Mouse (Mus musculus) neural tube, embryonic 14.5 days (tissue): Measurements from ENCODE around the gene Appbp2. TPM values are rescaled to one million over a fixed set of nuclear protein-coding genes. Genes with fewer than 3 reads are reported as not detected.

Source experiments
- ATAC-seq: fragments of 200-750 bp; cut with Nextera tagmentation; 2 replicates; pipeline ENCODE4 v1.8.0; 2017; ENCODE audit warnings: low read depth, mild to moderate bottlenecking, moderate TSS enrichment, moderate library complexity
- H3K27ac ChIP-seq: fragments of 300-500 bp; sonication (generic); 2 replicates; pipeline ENCODE4 v1.5.1; 2014; ENCODE audit warnings: low read depth, mild to moderate bottlenecking, control low read depth, low read length, moderate library complexity, mixed read lengths
- H3K27me3 ChIP-seq: fragments of 300-500 bp; sonication (generic); 2 replicates; pipeline ENCODE4 v1.6.1; 2014; ENCODE audit warnings: low read length; ENCODE audit not compliant: control insufficient read depth, insufficient read depth
- H3K36me3 ChIP-seq: fragments of 300-500 bp; sonication (generic); 2 replicates; pipeline ENCODE4 v1.6.1; 2014; ENCODE audit warnings: low read length, mixed read lengths; ENCODE audit not compliant: control insufficient read depth, insufficient read depth
- H3K4me1 ChIP-seq: fragments of 300-500 bp; sonication (generic); 2 replicates; pipeline ENCODE4 v1.6.1; 2014; ENCODE audit warnings: low read length; ENCODE audit not compliant: control insufficient read depth, insufficient read depth
- H3K4me2 ChIP-seq: fragments of 300-500 bp; sonication (generic); 2 replicates; pipeline ENCODE4 v1.6.1; 2014; ENCODE audit warnings: mild to moderate bottlenecking, low read depth, low read length, control low read depth
- H3K4me3 ChIP-seq: fragments of 300-500 bp; sonication (generic); 2 replicates; pipeline ENCODE4 v1.5.1; 2014; ENCODE audit warnings: low read depth, low read length, control low read depth, mixed read lengths
- H3K9ac ChIP-seq: fragments of 300-500 bp; sonication (generic); replicated peaks from 2 replicates; pipeline ENCODE4 v1.6.1; 2014; ENCODE audit warnings: low read depth, mild to moderate bottlenecking, control low read depth, low read length, mixed read lengths
- H3K9me3 ChIP-seq: fragments of 300-500 bp; sonication (generic); 2 replicates; pipeline ENCODE4 v1.6.1; 2016; ENCODE audit warnings: low read length; ENCODE audit not compliant: control insufficient read depth
- WGBS: fragments of 180-500 bp; shearing (Covaris S2); extraction: QIAGEN DNeasy Blood & Tissue Kit; methylation state at CpG from one replicate; pipeline ENCODE4 v1.1.7; 2014; 5-methylcytosine and 5-hydroxymethylcytosine counted together
- polyA plus RNA-seq: library from polyadenylated mRNA; unstranded; fragments of >200 nt; fragmentation: Nextera tagmentation; extraction: Ambion mirVana; gene quantifications from 2 replicates; pipeline ENCODE4 v1.2.1, GENCODE M21; 2014

Gene Appbp2
- polyA plus RNA-seq: 61.0 and 63.7 TPM in 2 replicates

GRCm38 (mm10) chr11:85234990-85235841 is at the start of gene Appbp2:
Gene Appbp2, minus strand, starts transcription at chr11:85235130.
- Histone ChIP-seq H3K27me3 (no peaks in the 10 kb centered on the region), H3K4me3 (peak within 1 kb of the TSS; percentile 97), H3K4me1 (peaks cover 16% of the 10 kb centered on the region), H3K9me3 (no peaks in the 10 kb centered on the region), H3K4me2 (peak within 1 kb of the TSS; percentile 71), H3K36me3 (no peaks in the 10 kb centered on the region; the same call in 1 of the 2 replicates), H3K9ac (peak within 1 kb of the TSS; percentile 98), H3K27ac (peak within 1 kb of the TSS; percentile 98)
- whole genome bisulfite sequencing: 7% methylated on average over 48 of the region's 48 CpGs
- ATAC-seq: peak; percentile 97

DNA sequence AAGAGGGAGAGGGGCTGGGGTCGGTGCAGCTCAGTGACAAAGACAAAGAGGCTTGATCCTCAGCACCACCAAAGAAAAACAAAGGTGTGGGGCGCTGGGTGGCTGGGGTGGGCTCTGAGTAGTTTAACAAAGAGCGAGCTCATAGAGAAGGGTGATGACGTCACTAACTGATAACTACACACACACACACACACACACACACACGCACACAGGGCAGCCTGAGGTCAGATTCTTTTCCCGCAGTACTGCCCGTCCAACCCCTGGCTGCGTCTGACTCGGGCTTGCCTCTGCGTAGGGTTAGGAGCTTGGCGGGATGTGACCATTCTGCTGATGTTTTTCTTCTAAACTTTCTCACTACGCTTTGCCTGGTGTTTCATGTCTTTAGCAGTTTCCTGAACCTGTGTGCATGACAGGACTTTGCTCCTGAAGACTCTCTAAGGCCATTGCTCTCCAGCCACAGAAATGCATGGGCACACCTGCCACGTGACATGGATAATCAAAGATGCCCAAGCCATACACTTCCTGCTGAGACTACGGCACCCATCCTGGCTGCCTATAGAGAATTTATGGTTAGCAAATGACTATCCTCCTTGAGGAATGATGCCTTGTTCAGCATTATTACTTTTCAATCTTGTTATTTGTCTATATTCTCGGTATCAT is 46.4 kb upstream of the Appbp2 start:
- ATAC-seq: no peak
- Histone ChIP-seq H3K4me2 (no peak overlapping the region), H3K9ac (no peak overlapping the region), H3K4me3 (no peak overlapping the region), H3K4me1 (no peaks in the 10 kb centered on the region), H3K27me3 (no peaks in the 10 kb centered on the region), H3K36me3 (no peaks in the 10 kb centered on the region), H3K27ac (no peak overlapping the region), H3K9me3 (no peaks in the 10 kb centered on the region)
- 73% methylated on average over 15 of the region's 15 CpGs for WGBS

DNA sequence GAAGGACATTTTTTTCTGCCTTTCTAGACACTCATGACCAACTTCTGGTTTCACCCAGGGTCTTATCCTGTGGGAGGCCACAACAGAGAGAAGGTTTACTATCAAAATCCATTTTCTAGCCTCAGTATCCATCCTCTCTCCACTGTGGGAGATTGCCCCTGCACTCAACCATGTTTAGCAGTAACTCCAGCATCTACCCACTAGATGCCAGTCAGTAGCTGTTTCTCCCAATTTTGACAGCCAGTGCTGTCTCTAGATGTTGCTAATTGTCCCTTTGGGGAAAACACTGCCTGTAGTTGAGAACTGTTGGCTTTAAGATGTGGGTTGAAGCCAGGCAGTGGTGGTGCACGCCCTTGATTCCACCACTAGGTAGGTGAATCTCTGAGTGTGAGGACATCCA is 43.2 kb upstream of the Appbp2 start:
- no peaks in the 10 kb centered on the region for H3K36me3 ChIP-seq
- H3K9me3 ChIP-seq: no peaks in the 10 kb centered on the region
- H3K27ac ChIP-seq: no peak overlapping the region
- H3K27me3 ChIP-seq: no peaks in the 10 kb centered on the region
- H3K4me3 ChIP-seq: no peak overlapping the region
- H3K4me1 ChIP-seq: no peaks in the 10 kb centered on the region
- H3K9ac ChIP-seq: no peak overlapping the region
- no peak for ATAC-seq
- no peak overlapping the region for H3K4me2 ChIP-seq
- WGBS: 86% methylated on average over 1 of the region's 1 CpGs

GRCm38 (mm10) chr11:85277609-85278008 is 42.7 kb upstream of the Appbp2 start:
- Histone ChIP-seq H3K9ac (no peak overlapping the region), H3K9me3 (no peaks in the 10 kb centered on the region), H3K4me2 (no peak overlapping the region), H3K27ac (no peak overlapping the region), H3K27me3 (no peaks in the 10 kb centered on the region), H3K36me3 (no peaks in the 10 kb centered on the region), H3K4me1 (no peaks in the 10 kb centered on the region), H3K4me3 (no peak overlapping the region)
- no peak for ATAC-seq
- 68% methylated on average over 5 of the region's 5 CpGs for WGBS

- Histone ChIP-seq H3K27me3 (no peaks in the 10 kb centered on the region), H3K4me3 (no peak overlapping the region), H3K9me3 (no peaks in the 10 kb centered on the region), H3K4me2 (no peak overlapping the region), H3K27ac (no peak overlapping the region), H3K4me1 (no peaks in the 10 kb centered on the region), H3K9ac (no peak overlapping the region), H3K36me3 (no peaks in the 10 kb centered on the region)
- no peak for ATAC-seq
- WGBS: 89% methylated on average over 5 of the region's 5 CpGs
Measured at GRCm38 (mm10) chr11:85275151-85275550, 40.2 kb upstream of the Appbp2 start.

GRCm38 (mm10) chr11:85273299-85273698 is 38.4 kb upstream of the Appbp2 start:
- H3K4me3 ChIP-seq: no peak overlapping the region
- H3K9ac ChIP-seq: no peak overlapping the region
- 70% methylated on average over 6 of the region's 6 CpGs for WGBS
- H3K27me3 ChIP-seq: no peaks in the 10 kb centered on the region
- no peak overlapping the region for H3K27ac ChIP-seq
- no peak for ATAC-seq
- H3K4me1 ChIP-seq: no peaks in the 10 kb centered on the region
- no peak overlapping the region for H3K4me2 ChIP-seq
- H3K36me3 ChIP-seq: no peaks in the 10 kb centered on the region
- no peaks in the 10 kb centered on the region for H3K9me3 ChIP-seq

DNA sequence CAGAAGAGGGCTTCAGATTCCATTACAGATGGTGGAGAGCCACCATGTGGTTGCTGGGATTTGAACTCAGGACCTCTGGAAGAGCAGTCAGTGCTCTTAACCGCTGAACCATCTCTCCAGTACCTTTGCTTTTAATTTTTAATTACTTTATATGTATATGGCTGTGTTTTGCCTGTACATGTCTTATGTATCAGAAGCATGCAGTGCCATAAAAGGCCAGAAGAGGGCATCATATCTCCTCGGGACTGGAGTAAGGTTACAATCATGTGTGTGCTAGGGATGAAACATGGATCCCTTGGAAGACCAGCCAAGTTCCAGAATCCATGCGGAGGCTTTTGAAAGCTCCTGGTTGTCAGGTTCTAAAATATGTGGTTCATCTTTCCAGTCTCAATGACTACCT is 35.7 kb upstream of the Appbp2 start:
- no peaks in the 10 kb centered on the region for H3K36me3 ChIP-seq
- H3K9ac ChIP-seq: no peak overlapping the region
- H3K4me2 ChIP-seq: no peak overlapping the region
- no peak overlapping the region for H3K27ac ChIP-seq
- no peak for ATAC-seq
- 56% methylated on average over 3 of the region's 3 CpGs for WGBS
- no peak overlapping the region for H3K4me3 ChIP-seq
- no peaks in the 10 kb centered on the region for H3K4me1 ChIP-seq
- H3K27me3 ChIP-seq: no peaks in the 10 kb centered on the region
- H3K9me3 ChIP-seq: no peaks in the 10 kb centered on the region

GRCm38 (mm10) chr11:85267393-85267792 is 32.5 kb upstream of the Appbp2 start:
- Histone ChIP-seq H3K9ac (no peak overlapping the region), H3K4me3 (no peak overlapping the region), H3K36me3 (no peaks in the 10 kb centered on the region), H3K27ac (no peak overlapping the region), H3K4me2 (no peak overlapping the region), H3K4me1 (no peaks in the 10 kb centered on the region), H3K27me3 (no peaks in the 10 kb centered on the region), H3K9me3 (no peaks in the 10 kb centered on the region)
- 86% methylated on average over 1 of the region's 1 CpGs for WGBS
- ATAC-seq: no peak

GRCm38 (mm10) chr11:85264635-85265034 is 29.7 kb upstream of the Appbp2 start:
- no peaks in the 10 kb centered on the region for H3K27me3 ChIP-seq
- H3K27ac ChIP-seq: no peak overlapping the region
- H3K9ac ChIP-seq: no peak overlapping the region
- WGBS: 78% methylated on average over 5 of the region's 5 CpGs
- H3K4me2 ChIP-seq: no peak overlapping the region
- no peak for ATAC-seq
- H3K36me3 ChIP-seq: no peaks in the 10 kb centered on the region
- H3K4me3 ChIP-seq: no peak overlapping the region
- H3K9me3 ChIP-seq: no peaks in the 10 kb centered on the region
- H3K4me1 ChIP-seq: no peaks in the 10 kb centered on the region
